Mouse (Mus musculus) midbrain, postnatal 0 days (tissue): Measurements from ENCODE around the gene Zbtb34. TPM values are rescaled to one million over a fixed set of nuclear protein-coding genes. Genes with fewer than 3 reads are reported as not detected.

Experiments
- ATAC-seq: fragments of 200-750 bp; cut with Nextera tagmentation; 2 replicates; pipeline ENCODE4 v1.8.0; 2017; ENCODE audit warnings: moderate number of reproducible peaks, mild to moderate bottlenecking, moderate TSS enrichment, moderate library complexity; ENCODE audit not compliant: low FRiP score
- DNase-seq: peaks from one replicate; pipeline ENCODE4 v3.0.0-alpha.2; 2015; ENCODE audit warnings: low spot score
- H3K27ac ChIP-seq: fragments of 300-500 bp; sonication (generic); 2 replicates; pipeline ENCODE4 v1.5.1; 2014; ENCODE audit warnings: low read depth, mild to moderate bottlenecking, low read length, mixed read lengths
- H3K27me3 ChIP-seq: fragments of 300-500 bp; sonication (generic); 2 replicates; pipeline ENCODE4 v1.6.1; 2014; ENCODE audit warnings: low read length, control low read depth, mixed read lengths; ENCODE audit not compliant: insufficient read depth
- H3K36me3 ChIP-seq: fragments of 300-500 bp; sonication (generic); 2 replicates; pipeline ENCODE4 v1.6.1; 2014; ENCODE audit warnings: low read length, control low read depth, mixed read lengths; ENCODE audit not compliant: insufficient read depth
- H3K4me1 ChIP-seq: fragments of 300-500 bp; sonication (generic); 2 replicates; pipeline ENCODE4 v1.6.1; 2014; ENCODE audit warnings: mild to moderate bottlenecking, control low read depth, antibody characterized with exemption, low read length, mixed read lengths; ENCODE audit not compliant: insufficient read depth
- H3K4me2 ChIP-seq: fragments of 300-500 bp; sonication (generic); 2 replicates; pipeline ENCODE4 v1.6.1; 2014; ENCODE audit warnings: low read depth, mild to moderate bottlenecking, low read length, mixed read lengths; ENCODE audit not compliant: poor library complexity, severe bottlenecking
- H3K4me3 ChIP-seq: fragments of 300-500 bp; sonication (generic); 2 replicates; pipeline ENCODE4 v1.5.1; 2014; ENCODE audit warnings: low read depth, mild to moderate bottlenecking, low read length, moderate library complexity
- H3K9ac ChIP-seq: fragments of 300-500 bp; sonication (generic); replicated peaks from 2 replicates; pipeline ENCODE4 v1.6.1; 2014; ENCODE audit warnings: mild to moderate bottlenecking, low read length, moderate library complexity, mixed read lengths; ENCODE audit not compliant: poor library complexity, severe bottlenecking
- H3K9me3 ChIP-seq: fragments of 300-500 bp; sonication (generic); 2 replicates; pipeline ENCODE4 v1.6.1; 2016; ENCODE audit warnings: low read length, control low read depth
- CTCF ChIP-seq: IDR thresholded peaks from 2 replicates; pipeline ENCODE4 v1.5.1; 2016; ENCODE audit warnings: antibody characterized with exemption, mild to moderate bottlenecking
- WGBS: fragments of 180-500 bp; shearing (Covaris S2); extraction: QIAGEN DNeasy Blood & Tissue Kit; methylation state at CpG from one replicate; pipeline ENCODE4 v1.1.7; 2014; 5-methylcytosine and 5-hydroxymethylcytosine counted together
- polyA plus RNA-seq: library from polyadenylated mRNA; unstranded; fragments of >200 nt; fragmentation: Nextera tagmentation; extraction: Ambion mirVana; gene quantifications from 2 replicates; pipeline ENCODE4 v1.2.1, GENCODE M21; 2015
- total RNA-seq: library from RNA; depleted of rRNA; stranded (reverse); fragments of >200 nt; gene quantifications from 2 replicates; pipeline ENCODE4 v1.2.3, GENCODE M21; 2014

Zbtb34 gene
- total and polyA plus RNA-seq, 2 experiments from 2014 or later, result 3.8 to 24.9 TPM

GRCm38 (mm10) chr2:33426640-33427398 lies 4.3 kb downstream of the Zbtb34 start:
- Histone ChIP-seq H3K27ac (no peak overlapping the region), H3K4me3 (no peak overlapping the region), H3K36me3 (peaks cover 19% of the 10 kb centered on the region), H3K9me3 (no peaks in the 10 kb centered on the region), H3K9ac (no peak overlapping the region), H3K4me2 (no peak overlapping the region), H3K4me1 (peaks cover 13% of the 10 kb centered on the region; the same call in 1 of the 2 replicates), H3K27me3 (no peaks in the 10 kb centered on the region)
- no peak for TF ChIP-seq CTCF
- 65% methylated on average over 10 of the region's 10 CpGs for WGBS
- ATAC-seq (no peak), DNase-seq (no peak)

GRCm38 (mm10) chr2:33417454-33417853 lies 13.7 kb downstream of the Zbtb34 start:
- 86% methylated on average over 4 of the region's 4 CpGs for WGBS
- Histone ChIP-seq H3K4me3 (no peak overlapping the region), H3K9ac (no peak overlapping the region), H3K4me1 (no peaks in the 10 kb centered on the region), H3K9me3 (no peaks in the 10 kb centered on the region), H3K4me2 (no peak overlapping the region), H3K27me3 (no peaks in the 10 kb centered on the region), H3K36me3 (peaks cover 8% of the 10 kb centered on the region), H3K27ac (no peak overlapping the region)
- no peak for TF ChIP-seq CTCF
- DNase-seq (no peak), ATAC-seq (no peak)

- Histone ChIP-seq H3K9ac (no peak overlapping the region), H3K27me3 (no peaks in the 10 kb centered on the region), H3K27ac (no peak overlapping the region), H3K36me3 (peaks cover 22% of the 10 kb centered on the region), H3K9me3 (no peaks in the 10 kb centered on the region), H3K4me2 (no peak overlapping the region), H3K4me1 (no peaks in the 10 kb centered on the region), H3K4me3 (no peak overlapping the region)
- WGBS, result 93% methylated on average over 13 of the region's 13 CpGs
- ATAC-seq, result no peak
- no peak for TF ChIP-seq CTCF
- no peak for DNase-seq
Measured at GRCm38 (mm10) chr2:33414019-33414418, 17.1 kb downstream of the Zbtb34 start.

GRCm38 (mm10) chr2:33412111-33412510 lies 19.0 kb downstream of the Zbtb34 start:
- H3K4me2 ChIP-seq, result no peak overlapping the region
- no peak for TF ChIP-seq CTCF
- H3K27ac ChIP-seq, result no peak overlapping the region
- no peaks in the 10 kb centered on the region for H3K9me3 ChIP-seq
- H3K36me3 ChIP-seq, result peaks cover 25% of the 10 kb centered on the region
- no peak for DNase-seq
- no peaks in the 10 kb centered on the region for H3K27me3 ChIP-seq
- WGBS, result 89% methylated on average over 14 of the region's 14 CpGs
- no peak overlapping the region for H3K4me3 ChIP-seq
- no peak for ATAC-seq
- H3K9ac ChIP-seq, result no peak overlapping the region
- H3K4me1 ChIP-seq, result no peaks in the 10 kb centered on the region

- Histone ChIP-seq H3K9ac (no peak overlapping the region), H3K9me3 (no peaks in the 10 kb centered on the region), H3K4me3 (no peak overlapping the region), H3K4me2 (no peak overlapping the region), H3K36me3 (peaks cover 10% of the 10 kb centered on the region), H3K27ac (no peak overlapping the region), H3K27me3 (no peaks in the 10 kb centered on the region), H3K4me1 (no peaks in the 10 kb centered on the region)
- DNase-seq (no peak), ATAC-seq (no peak)
- no peak for TF ChIP-seq CTCF
- 82% methylated on average over 4 of the region's 4 CpGs for WGBS
Measured at GRCm38 (mm10) chr2:33403511-33404003, 27.6 kb downstream of the Zbtb34 start.

GRCm38 (mm10) chr2:33402638-33403037 lies 28.5 kb downstream of the Zbtb34 start:
- ATAC-seq, result no peak
- Histone ChIP-seq H3K4me1 (no peaks in the 10 kb centered on the region), H3K36me3 (peaks cover 5% of the 10 kb centered on the region; the same call in 1 of the 2 replicates), H3K27ac (no peak overlapping the region), H3K9ac (no peak overlapping the region), H3K4me3 (no peak overlapping the region), H3K4me2 (no peak overlapping the region), H3K27me3 (no peaks in the 10 kb centered on the region), H3K9me3 (no peaks in the 10 kb centered on the region)
- TF ChIP-seq CTCF, result no peak
- WGBS, result 60% methylated on average over 5 of the region's 5 CpGs
- DNase-seq, result no peak
